ENCODE assay signal across 10 mouse cellular contexts in genomic region chr1:54492435-54492841, GRCm38 (mm10). TPM values are rescaled to one million over a fixed set of nuclear protein-coding genes. Genes with fewer than 3 reads are reported as not detected.
DNase-seq lines count a peak whose midpoint lies in the region; ATAC-seq and TF ChIP-seq lines count a peak whose summit lies in the region.
"Had no signal": no experiment of that assay in that cellular context is flagged by ENCODE, and none has a peak within 500 bp of the region (broad histone marks: within the 10 kb centered on the region; RNA-seq: fewer than 3 reads in every experiment).

No protein-coding gene starts in this region.

- TF ChIP-seq POLR2A in brain, embryonic 14.5 days (IDR thresholded peaks at IDR 0.05; ENCODE audit: borderline replicate concordance, extremely low read depth, insufficient read depth, insufficient read length, poor library complexity, severe bottlenecking), result no peak

- H3K9ac ChIP-seq in liver, embryonic 12.5 days, result no peak overlapping the region
- H3K9ac ChIP-seq: liver, embryonic 13.5 days had no signal

- peak; percentile 21 for TF ChIP-seq CTCF in left cerebral cortex, adult 2 months (IDR thresholded peaks at IDR 0.05)
- TF ChIP-seq CTCF in brain, embryonic 14.5 days (IDR thresholded peaks at IDR 0.05; ENCODE audit: borderline replicate concordance, extremely low read depth, insufficient read depth, insufficient read length), result no peak

- DNase-seq in left cerebral cortex, adult 2 months (ENCODE audit: extremely low spot score in 1 of 2, low spot score in 2 of 2), result no peak
- no peak for DNase-seq in left cerebral cortex, adult 18-20 months (ENCODE audit: low spot score in 2 of 2)
- DNase-seq in CD8-positive naive resting alpha-beta T cell, adult 2 months (ENCODE audit: low read depth in 2 of 2, low spot score in 2 of 2), result peak; percentile 74 to 88
- peak; percentile 10 for DNase-seq in brain, embryonic 14.5 days (ENCODE audit: low read depth)
- peak; percentile 55 to 81 for DNase-seq in thymus, adult 18-20 months
- no peak for DNase-seq in left cerebral cortex, adult 11 months (ENCODE audit: low spot score)
- DNase-seq: cerebellum, postnatal 25 days; gastrocnemius, postnatal 36 days; liver, embryonic 13.5 days had no signal

- WGBS in liver, embryonic 12.5 days (ENCODE audit: insufficient replicate concordance), result 59% methylated on average over 2 of the region's 2 CpGs

- no peaks in the 10 kb centered on the region for H3K9me3 ChIP-seq in liver, embryonic 12.5 days (replicated peaks)
- H3K9me3 ChIP-seq: liver, embryonic 13.5 days had no signal

- no peaks in the 10 kb centered on the region for H3K27me3 ChIP-seq in liver, embryonic 12.5 days (replicated peaks)
- H3K27me3 ChIP-seq: liver, embryonic 13.5 days had no signal

- H3K4me1 ChIP-seq in liver, embryonic 12.5 days, result no peaks in the 10 kb centered on the region
- H3K4me1 ChIP-seq: liver, embryonic 13.5 days had no signal

- no peaks in the 10 kb centered on the region for H3K36me3 ChIP-seq in liver, embryonic 12.5 days
- H3K36me3 ChIP-seq: liver, embryonic 13.5 days had no signal

- H3K4me2 ChIP-seq in liver, embryonic 12.5 days, result no peak overlapping the region
- H3K4me2 ChIP-seq: liver, embryonic 13.5 days had no signal

- intact Hi-C loops in left cerebral cortex, adult 2 months (cut with DNase I), result no loop called here

- no peak overlapping the region for H3K4me3 ChIP-seq in left cerebral cortex, adult 2 months
- H3K4me3 ChIP-seq in liver, embryonic 12.5 days, result no peak overlapping the region
- H3K4me3 ChIP-seq: liver, embryonic 13.5 days had no signal

- H3K27ac ChIP-seq in left cerebral cortex, adult 2 months, result no peak overlapping the region
- no peak overlapping the region for H3K27ac ChIP-seq in liver, embryonic 12.5 days
- H3K27ac ChIP-seq: liver, embryonic 13.5 days had no signal

- no peak for ATAC-seq in liver, embryonic 12.5 days

RNA-seq across cellular contexts. Expression of gene Gtf3c3, which starts 53.7 kb away (rescaled TPM):
- 10 to 100 TPM; 27.7 to 33.6 TPM for total RNA-seq in left cerebral cortex, adult 2 months (2021)
- total RNA-seq in left cerebral cortex, adult 18-20 months (2021), result 10 to 100 TPM; 25.9 to 26.3 TPM
- 16.4 and 17.0 TPM in 2 replicates for polyA plus RNA-seq in brain, embryonic 14.5 days (2012; rRNA removed)
- 12.8 and 13.9 TPM in 2 replicates for polyA plus RNA-seq in liver, embryonic 12.5 days (2016; fragmentation: Nextera tagmentation; extraction: Ambion mirVana)

Comparison
In these comparisons a context has a peak if more than half of its experiments do, and no peak if none do; other contexts are left out.
1. DNase-seq: peak in CD8-positive naive resting alpha-beta T cell, adult 2 months (2 of 2), brain, embryonic 14.5 days (single experiment) and thymus, adult 18-20 months (2 of 2); none in left cerebral cortex, adult 2 months (0 of 2), left cerebral cortex, adult 18-20 months (0 of 2) and left cerebral cortex, adult 11 months (single experiment).